Mouse (Mus musculus): ENCODE measurements around the gene Thoc5. TPM values are rescaled to one million over a fixed set of nuclear protein-coding genes. Genes with fewer than 3 reads are reported as not detected.

The Thoc5 gene
- polyA plus RNA-seq, 2 experiments: 34.0 to 39.0 TPM

- Histone ChIP-seq H3K4me2 (replicated peaks; ENCODE audit: low read depth, low read length, severe bottlenecking) (no peak overlapping the region), H3K4me1 (ENCODE audit: control insufficient read depth, insufficient read depth, low read length) (peaks cover 10% of the 10 kb centered on the region; the same call in 1 of the 2 replicates), H3K36me3 (ENCODE audit: control insufficient read depth, insufficient read depth, low read length) (no peaks in the 10 kb centered on the region), H3K27me3 (ENCODE audit: control insufficient read depth, insufficient read depth, low read length) (no peaks in the 10 kb centered on the region), H3K9ac (ENCODE audit: low read depth, low read length, severe bottlenecking) (no peak overlapping the region), H3K4me3 (replicated peaks; ENCODE audit: low read length) (no peak overlapping the region), H3K9me3 (ENCODE audit: control insufficient read depth, low read length) (no peaks in the 10 kb centered on the region), H3K27ac (replicated peaks; ENCODE audit: low read depth, low read length) (no peak overlapping the region)
- WGBS: 92% methylated on average over 1 of the region's 1 CpGs
- no peak for DNase-seq (ENCODE audit: low spot score)
- no peak for TF ChIP-seq POLR2A (IDR thresholded peaks at IDR 0.05; ENCODE audit: borderline replicate concordance, extremely low read depth, insufficient read depth, insufficient read length)
- no peak for ATAC-seq (ENCODE audit: low FRiP score, low read depth)
These were observed 32.4 kb upstream of the Thoc5 start for GRCm38 (mm10) chr11:4862730-4863129.

GRCm38 (mm10) chr11:4865645-4866251 is 29.4 kb upstream of the Thoc5 start:
- Histone ChIP-seq H3K9ac (ENCODE audit: low read depth, low read length, severe bottlenecking) (no peak overlapping the region), H3K4me1 (ENCODE audit: control insufficient read depth, insufficient read depth, low read length) (peaks cover 10% of the 10 kb centered on the region; the same call in 1 of the 2 replicates), H3K4me3 (replicated peaks; ENCODE audit: low read length) (no peak overlapping the region), H3K27me3 (ENCODE audit: control insufficient read depth, insufficient read depth, low read length) (no peaks in the 10 kb centered on the region), H3K9me3 (ENCODE audit: control insufficient read depth, low read length) (no peaks in the 10 kb centered on the region), H3K4me2 (replicated peaks; ENCODE audit: low read depth, low read length, severe bottlenecking) (no peak overlapping the region), H3K36me3 (ENCODE audit: control insufficient read depth, insufficient read depth, low read length) (no peaks in the 10 kb centered on the region), H3K27ac (replicated peaks; ENCODE audit: low read depth, low read length) (no peak overlapping the region)
- no peak for TF ChIP-seq POLR2A (IDR thresholded peaks at IDR 0.05; ENCODE audit: borderline replicate concordance, extremely low read depth, insufficient read depth, insufficient read length)
- DNase-seq (ENCODE audit: low spot score) (peak; percentile 89), ATAC-seq (ENCODE audit: low FRiP score, low read depth) (no peak)
- 34% methylated on average over 10 of the region's 10 CpGs for WGBS

GRCm38 (mm10) chr11:4873755-4874475 is 21.2 kb upstream of the Thoc5 start, which contains the start of gene Nipsnap1:
Nipsnap1 (plus strand) TSS chr11:4873951.
- peak within 1 kb of the TSS; percentile 71 for H3K4me2 ChIP-seq (replicated peaks; ENCODE audit: low read depth, low read length, severe bottlenecking)
- peak within 1 kb of the TSS; percentile 68 for H3K9ac ChIP-seq (ENCODE audit: low read depth, low read length, severe bottlenecking)
- ATAC-seq (ENCODE audit: low FRiP score, low read depth): peak; percentile 91
- 0 out of 2 replicates have a peak, but pooled peaks have one; percentile 40 for TF ChIP-seq POLR2A (IDR thresholded peaks at IDR 0.05; ENCODE audit: borderline replicate concordance, extremely low read depth, insufficient read depth, insufficient read length)
- no peaks in the 10 kb centered on the region for H3K9me3 ChIP-seq (ENCODE audit: control insufficient read depth, low read length)
- peak; percentile 90 for DNase-seq (ENCODE audit: low spot score)
- peak within 1 kb of the TSS; percentile 59 for H3K27ac ChIP-seq (replicated peaks; ENCODE audit: low read depth, low read length)
- under 1% methylated on average over 30 of the region's 30 CpGs for WGBS
- no peaks in the 10 kb centered on the region for H3K27me3 ChIP-seq (ENCODE audit: control insufficient read depth, insufficient read depth, low read length)
- 0 out of 2 replicates have a peak, but pooled peaks cover 4% of the 10 kb centered on the region for H3K4me1 ChIP-seq (ENCODE audit: control insufficient read depth, insufficient read depth, low read length)
- H3K4me3 ChIP-seq (replicated peaks; ENCODE audit: low read length): peak within 1 kb of the TSS; percentile 73
- H3K36me3 ChIP-seq (ENCODE audit: control insufficient read depth, insufficient read depth, low read length): peaks cover 5% of the 10 kb centered on the region; the same call in 1 of the 2 replicates

- DNase-seq (ENCODE audit: low spot score): no peak
- no peaks in the 10 kb centered on the region for H3K9me3 ChIP-seq (ENCODE audit: control insufficient read depth, low read length)
- TF ChIP-seq POLR2A (IDR thresholded peaks at IDR 0.05; ENCODE audit: borderline replicate concordance, extremely low read depth, insufficient read depth, insufficient read length): no peak
- 1% methylated on average over 10 of the region's 10 CpGs for WGBS
- H3K27me3 ChIP-seq (ENCODE audit: control insufficient read depth, insufficient read depth, low read length): no peaks in the 10 kb centered on the region
- peak overlapping the region; percentile 68 for H3K9ac ChIP-seq (ENCODE audit: low read depth, low read length, severe bottlenecking)
- peak overlapping the region; percentile 71 for H3K4me2 ChIP-seq (replicated peaks; ENCODE audit: low read depth, low read length, severe bottlenecking)
- ATAC-seq (ENCODE audit: low FRiP score, low read depth): no peak
- H3K36me3 ChIP-seq (ENCODE audit: control insufficient read depth, insufficient read depth, low read length): peaks cover 5% of the 10 kb centered on the region; the same call in 1 of the 2 replicates
- H3K4me1 ChIP-seq (ENCODE audit: control insufficient read depth, insufficient read depth, low read length): 0 out of 2 replicates have a peak, but pooled peaks cover 4% of the 10 kb centered on the region
- H3K27ac ChIP-seq (replicated peaks; ENCODE audit: low read depth, low read length): no peak overlapping the region
- peak overlapping the region; percentile 73 for H3K4me3 ChIP-seq (replicated peaks; ENCODE audit: low read length)
These were observed 20.6 kb upstream of the Thoc5 start for GRCm38 (mm10) chr11:4874551-4874950.

GRCm38 (mm10) chr11:4881087-4881486 is 14.0 kb upstream of the Thoc5 start:
- H3K27ac ChIP-seq (replicated peaks; ENCODE audit: low read depth, low read length): no peak overlapping the region
- no peak overlapping the region for H3K4me2 ChIP-seq (replicated peaks; ENCODE audit: low read depth, low read length, severe bottlenecking)
- ATAC-seq (ENCODE audit: low FRiP score, low read depth) (no peak), DNase-seq (ENCODE audit: low spot score) (no peak)
- no peak overlapping the region for H3K4me3 ChIP-seq (replicated peaks; ENCODE audit: low read length)
- no peaks in the 10 kb centered on the region for H3K9me3 ChIP-seq (ENCODE audit: control insufficient read depth, low read length)
- H3K9ac ChIP-seq (ENCODE audit: low read depth, low read length, severe bottlenecking): no peak overlapping the region
- WGBS: 79% methylated on average over 4 of the region's 4 CpGs
- no peak for TF ChIP-seq POLR2A (IDR thresholded peaks at IDR 0.05; ENCODE audit: borderline replicate concordance, extremely low read depth, insufficient read depth, insufficient read length)
- H3K27me3 ChIP-seq (ENCODE audit: control insufficient read depth, insufficient read depth, low read length): no peaks in the 10 kb centered on the region
- H3K36me3 ChIP-seq (ENCODE audit: control insufficient read depth, insufficient read depth, low read length): peaks cover 18% of the 10 kb centered on the region
- H3K4me1 ChIP-seq (ENCODE audit: control insufficient read depth, insufficient read depth, low read length): no peaks in the 10 kb centered on the region; the same call in 1 of the 2 replicates
